ENCODE assay signal across 8 mouse cellular contexts in the genomic region with DNA sequence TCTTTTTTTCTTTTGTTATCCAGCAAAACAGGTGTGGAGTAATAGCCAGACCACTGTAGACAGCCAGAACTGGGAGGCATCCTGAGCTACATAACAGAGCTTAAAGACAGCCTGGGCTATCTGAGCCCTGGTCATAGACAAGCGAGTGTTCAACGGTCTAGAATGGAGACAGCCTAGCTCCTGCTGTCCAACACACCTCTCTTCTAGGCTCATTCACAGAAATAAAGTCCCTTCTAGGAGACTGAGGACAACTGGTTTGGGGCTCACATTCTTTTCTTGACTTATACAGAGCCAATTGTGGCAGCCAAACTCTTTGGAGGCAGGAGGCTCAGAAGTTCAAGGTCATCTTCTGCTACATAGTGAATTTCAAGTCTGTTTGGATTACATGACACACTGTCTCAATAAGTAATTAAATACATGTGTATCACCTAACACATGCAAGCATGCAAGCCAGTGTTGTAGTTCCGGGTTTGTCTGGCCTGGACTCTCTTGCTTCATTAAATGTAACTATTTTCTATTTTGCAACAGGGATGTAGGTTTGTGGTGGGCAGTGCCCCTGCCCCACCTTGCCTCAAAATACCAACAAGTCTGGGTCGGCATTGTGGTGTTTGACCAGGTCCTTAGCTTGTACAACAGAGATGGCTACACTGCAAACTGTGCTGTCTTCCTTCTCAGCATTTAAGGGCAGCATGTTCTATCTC. TPM values are rescaled to one million over a fixed set of nuclear protein-coding genes. Genes with fewer than 3 reads are reported as not detected.
DNase-seq lines count a peak whose midpoint lies in the region; ATAC-seq and TF ChIP-seq lines count a peak whose summit lies in the region.

No protein-coding gene starts in this region.

- H3K4me1 ChIP-seq in kidney, adult 2 months (ENCODE audit: control insufficient read depth, insufficient read depth, low read length): peaks cover 3% of the 10 kb centered on the region; the same call in 1 of the 2 replicates
- peaks cover 3% of the 10 kb centered on the region for H3K4me1 ChIP-seq in bone marrow, adult 2 months (ENCODE audit: control insufficient read depth, insufficient read depth, low read length)
- no peaks in the 10 kb centered on the region for H3K4me1 ChIP-seq in hindbrain, postnatal 0 days (ENCODE audit: insufficient read depth, low read length)
- H3K4me1 ChIP-seq in midbrain, embryonic 15.5 days: peaks cover 10% of the 10 kb centered on the region; the same call in 1 of the 2 replicates

- no peak overlapping the region for H3K4me3 ChIP-seq in kidney, adult 2 months (ENCODE audit: insufficient read depth, low read depth, low read length)
- H3K4me3 ChIP-seq in bone marrow, adult 2 months (replicated peaks; ENCODE audit: control insufficient read depth, low read depth, low read length): peak overlapping the region; percentile 50
- H3K4me3 ChIP-seq in hindbrain, postnatal 0 days (ENCODE audit: low read length): peak overlapping the region; percentile 41; the same call in 1 of the 2 replicates
- peak overlapping the region; percentile 47 for H3K4me3 ChIP-seq in midbrain, embryonic 15.5 days

- TF ChIP-seq CTCF in kidney, adult 2 months (conservative IDR thresholded peaks at IDR 0.05; ENCODE audit: insufficient read depth, insufficient read length, low read depth, low read length): no peak
- no peak for TF ChIP-seq CTCF in bone marrow, adult 2 months (IDR thresholded peaks at IDR 0.05; ENCODE audit: control insufficient read depth, insufficient read depth, low read length)
- no peak for TF ChIP-seq CTCF in hindbrain, postnatal 0 days (IDR thresholded peaks at IDR 0.05; ENCODE audit: low read depth)

- 0 out of 2 replicates have a peak overlapping the region, but pooled peaks have one; percentile 18 for H3K9ac ChIP-seq in hindbrain, postnatal 0 days (replicated peaks; ENCODE audit: low read length)
- H3K9ac ChIP-seq in midbrain, embryonic 15.5 days: no peak overlapping the region

- H3K27me3 ChIP-seq in kidney, adult 2 months (replicated peaks; ENCODE audit: control insufficient read depth, insufficient read depth, low read length): no peaks in the 10 kb centered on the region
- no peaks in the 10 kb centered on the region for H3K27me3 ChIP-seq in hindbrain, postnatal 0 days (ENCODE audit: insufficient read depth, low read length)
- H3K27me3 ChIP-seq in midbrain, embryonic 15.5 days (replicated peaks): no peaks in the 10 kb centered on the region

- DNase-seq in kidney, adult 2 months: no peak
- DNase-seq in kidney, adult 9 months: no peak
- no peak for DNase-seq in hindbrain, postnatal 0 days (ENCODE audit: low spot score)
- no peak for DNase-seq in c-Kit-positive CD71-positive TER-119-positive erythroid progenitor cells, embryonic 14.5 days (ENCODE audit: low spot score)
- DNase-seq in urinary bladder, postnatal 36 days (ENCODE audit: low spot score in 2 of 2): no peak
- DNase-seq in cerebellum, adult 11-12 months: no peak

- peak overlapping the region; percentile 71 for H3K4me2 ChIP-seq in hindbrain, postnatal 0 days (ENCODE audit: low read depth, low read length)
- peak overlapping the region; percentile 65 for H3K4me2 ChIP-seq in midbrain, embryonic 15.5 days

- H3K36me3 ChIP-seq in kidney, adult 2 months (ENCODE audit: control insufficient read depth, insufficient read depth, low read length): no peaks in the 10 kb centered on the region
- no peaks in the 10 kb centered on the region for H3K36me3 ChIP-seq in hindbrain, postnatal 0 days (ENCODE audit: insufficient read depth, low read length)
- no peaks in the 10 kb centered on the region for H3K36me3 ChIP-seq in midbrain, embryonic 15.5 days (replicated peaks)

- TF ChIP-seq POLR2A in kidney, adult 2 months (IDR thresholded peaks at IDR 0.05; ENCODE audit: low read depth, low read length): no peak
- TF ChIP-seq POLR2A in bone marrow, adult 2 months (IDR thresholded peaks at IDR 0.05; ENCODE audit: borderline replicate concordance, control insufficient read depth, low read depth, low read length): no peak

- H3K9me3 ChIP-seq in hindbrain, postnatal 0 days (ENCODE audit: low read length): no peaks in the 10 kb centered on the region
- no peaks in the 10 kb centered on the region for H3K9me3 ChIP-seq in midbrain, embryonic 15.5 days

- peak overlapping the region; percentile 31; the same call in 1 of the 2 replicates for H3K27ac ChIP-seq in kidney, adult 2 months (ENCODE audit: insufficient read depth, low read depth, low read length)
- peak overlapping the region; percentile 94 for H3K27ac ChIP-seq in bone marrow, adult 2 months (ENCODE audit: control insufficient read depth, insufficient read depth, low read depth, low read length, poor library complexity)
- H3K27ac ChIP-seq in hindbrain, postnatal 0 days: no peak overlapping the region
- peak overlapping the region; percentile 55 for H3K27ac ChIP-seq in midbrain, embryonic 15.5 days

- whole genome bisulfite sequencing in kidney, adult 2 months: 62% methylated on average over 4 of the region's 4 CpGs
- WGBS in bone marrow, adult 2 months: 35% methylated on average over 4 of the region's 4 CpGs
- WGBS in hindbrain, postnatal 0 days: 78% methylated on average over 4 of the region's 4 CpGs
- WGBS in midbrain, embryonic 15.5 days: 77% methylated on average over 4 of the region's 4 CpGs

- ATAC-seq in hindbrain, postnatal 0 days: no peak
- ATAC-seq in midbrain, embryonic 15.5 days (replicated peaks): no peak

RNA-seq across cellular contexts. Expression of a gene that starts 37.4 kb away (rescaled TPM):
- polyA plus RNA-seq in kidney, adult 2 months (2012; rRNA removed): 7.0 and 8.2 TPM in 2 replicates
- 10.1 and 23.7 TPM in 2 replicates for polyA plus RNA-seq in bone marrow, adult 2 months (2011; ENCODE audit: insufficient read depth, insufficient read length, low replicate concordance, missing spikeins)
- 3.5 and 8.5 TPM in 2 replicates for total RNA-seq in hindbrain, postnatal 0 days (2014; rRNA removed)
- 0.59 and 0.61 TPM in 2 replicates for polyA plus RNA-seq in hindbrain, postnatal 0 days (2015; fragmentation: Nextera tagmentation; extraction: Ambion mirVana)
- polyA plus RNA-seq in midbrain, embryonic 15.5 days (2015; fragmentation: Nextera tagmentation; extraction: Ambion mirVana): 1.4 TPM in 2 replicates
